Mouse (Mus musculus) embryonic fibroblast, embryonic 13.5 days (primary cell): ENCODE measurements at regions not wholly inside any gene's neighbourhood (a gene's known extent, or its start where the extent isn't known, plus 50 kb on each side); places are given as distances from the start of the nearest gene placed in this dataset.

Experiments used
- CTCF ChIP-seq: IDR thresholded peaks from 2 replicates; pipeline ENCODE4 v1.5.1; 2011; ENCODE audit warnings: mild to moderate bottlenecking, control low read depth, low read length, moderate library complexity, borderline replicate concordance; ENCODE audit not compliant: insufficient read depth
- POLR2A ChIP-seq: IDR thresholded peaks from 2 replicates; pipeline ENCODE4 v1.6.1; 2011; ENCODE audit warnings: low read depth, mild to moderate bottlenecking, control low read depth, low read length, moderate library complexity

DNA sequence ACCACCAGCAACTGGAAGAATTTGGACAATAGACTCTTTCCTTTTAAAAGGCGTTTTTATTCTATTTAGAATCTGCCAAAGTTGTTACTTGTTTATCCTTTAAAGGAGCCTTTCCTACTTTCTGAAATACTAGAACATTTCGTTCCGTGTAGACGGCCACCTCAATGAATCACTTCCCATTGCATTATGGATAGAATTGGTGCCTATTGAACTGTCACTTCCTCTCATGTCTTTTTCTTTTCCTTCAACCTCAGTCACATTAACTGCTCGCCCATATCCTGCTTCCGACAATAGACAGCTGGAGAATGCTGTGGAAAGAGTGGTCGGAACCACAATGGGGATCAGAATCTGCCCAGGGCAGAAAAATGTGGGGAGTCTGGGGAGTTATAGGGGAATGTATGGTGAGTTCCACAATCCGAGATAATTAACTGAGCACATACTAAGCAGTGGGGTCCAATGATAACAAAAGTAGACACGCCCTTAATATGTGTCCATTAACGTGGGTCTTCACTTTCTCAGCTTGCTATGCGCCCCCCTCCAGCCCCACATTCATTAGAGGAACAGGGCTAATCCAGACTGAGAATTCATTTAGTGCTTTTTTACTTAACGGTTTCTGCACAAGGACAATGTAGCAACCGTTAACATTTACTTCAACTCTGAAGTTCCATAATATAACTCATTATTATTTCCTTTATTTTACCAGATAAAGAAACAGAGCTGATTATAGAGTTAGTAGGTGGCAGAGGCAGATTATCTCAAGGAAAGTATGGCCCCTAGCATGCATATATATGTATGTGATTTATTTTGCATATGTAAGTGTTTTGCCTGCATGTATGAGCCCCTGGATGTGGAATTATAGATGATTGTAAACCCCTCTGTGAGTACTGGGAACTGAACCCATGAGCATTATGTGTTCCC, 59.8 kb upstream of the Slc38a2 start:
- no peak for TF ChIP-seq CTCF
- TF ChIP-seq POLR2A = no peak
